Mouse (Mus musculus): ENCODE data around the gene Zcchc24. TPM values are rescaled to one million over a fixed set of nuclear protein-coding genes. Genes with fewer than 3 reads are reported as not detected.

Gene Zcchc24
- polyA plus RNA-seq, 1 experiment from 2014 or later: 17.0 TPM

DNA sequence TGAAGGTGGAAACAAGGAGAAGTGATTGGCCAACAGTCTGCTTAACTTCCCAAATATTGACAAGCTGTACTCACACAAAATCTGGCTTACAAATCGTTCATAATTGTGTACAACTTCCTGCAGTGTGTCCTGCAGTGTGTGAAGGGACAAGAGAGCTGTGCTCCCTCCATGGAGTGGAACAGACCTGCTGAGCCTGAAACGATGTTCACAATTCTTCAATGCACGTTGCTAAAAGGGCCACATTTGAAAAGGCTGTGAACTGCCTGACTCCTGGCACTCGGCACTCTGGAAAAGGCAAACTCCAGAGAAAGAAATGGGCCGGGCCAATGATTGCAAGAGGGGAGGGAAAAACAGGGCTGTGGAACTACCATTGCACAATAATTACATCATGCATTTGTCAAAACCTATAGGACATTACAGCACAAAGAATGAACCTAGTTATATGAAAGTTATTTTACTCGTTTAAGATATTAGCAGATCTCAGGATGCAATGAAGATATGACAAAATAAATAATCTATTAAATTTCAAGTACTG lies 22.0 kb upstream of the Zcchc24 start:
- WGBS: 81% methylated on average over 6 of the region's 6 CpGs
- H3K36me3 ChIP-seq: no peaks in the 10 kb centered on the region
- H3K27ac ChIP-seq: no peak overlapping the region
- no peaks in the 10 kb centered on the region for H3K27me3 ChIP-seq (ENCODE audit: low read depth, poor library complexity, severe bottlenecking)
- H3K9me3 ChIP-seq (replicated peaks): no peaks in the 10 kb centered on the region
- H3K4me1 ChIP-seq: peaks cover 15% of the 10 kb centered on the region
- no peak for DNase-seq (ENCODE audit: low spot score)
- H3K4me3 ChIP-seq: no peak overlapping the region

GRCm38 (mm10) chr14:25789946-25790345 lies 21.1 kb upstream of the Zcchc24 start:
- no peaks in the 10 kb centered on the region for H3K27me3 ChIP-seq (ENCODE audit: low read depth, poor library complexity, severe bottlenecking)

GRCm38 (mm10) chr14:25789207-25789606 lies 20.4 kb upstream of the Zcchc24 start:
- Histone ChIP-seq H3K27ac (no peak overlapping the region), H3K4me3 (no peak overlapping the region), H3K27me3 (ENCODE audit: low read depth, poor library complexity, severe bottlenecking) (no peaks in the 10 kb centered on the region), H3K36me3 (no peaks in the 10 kb centered on the region), H3K9me3 (replicated peaks) (no peaks in the 10 kb centered on the region), H3K4me1 (peaks cover 6% of the 10 kb centered on the region; the same call in 1 of the 2 replicates)
- DNase-seq (ENCODE audit: low spot score): no peak

More at GRCm38 (mm10) chr14:25789946-25790345, 21.1 kb upstream of the Zcchc24 start:
- Histone ChIP-seq H3K4me1 (peaks cover 6% of the 10 kb centered on the region), H3K27ac (no peak overlapping the region), H3K9me3 (replicated peaks) (no peaks in the 10 kb centered on the region), H3K36me3 (no peaks in the 10 kb centered on the region), H3K4me3 (no peak overlapping the region)
- DNase-seq (ENCODE audit: low spot score): no peak
- 90% methylated on average over 1 of the region's 1 CpGs for WGBS

DNA sequence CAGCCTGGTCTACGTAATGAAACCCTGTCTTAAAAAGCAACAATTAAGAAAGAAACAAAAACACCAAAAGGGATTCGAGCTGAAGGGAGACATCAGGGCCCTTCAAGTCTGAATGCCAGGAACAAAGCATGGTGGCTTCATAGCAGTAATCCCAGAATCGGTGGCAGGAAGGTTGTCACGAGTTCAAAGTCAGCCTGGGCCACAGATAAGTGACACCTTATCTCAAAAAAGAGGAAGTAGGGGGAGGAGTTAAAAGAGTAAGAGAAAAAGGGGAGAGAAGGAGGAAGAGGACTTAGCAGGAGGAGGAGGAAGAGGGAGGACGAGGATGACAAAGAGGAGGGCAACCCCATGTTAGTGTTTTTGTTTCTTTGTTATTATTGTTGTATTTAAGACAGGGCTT lies 19.4 kb upstream of the Zcchc24 start:
- no peak overlapping the region for H3K4me3 ChIP-seq
- peaks cover 11% of the 10 kb centered on the region for H3K4me1 ChIP-seq
- no peak for DNase-seq (ENCODE audit: low spot score)
- H3K9me3 ChIP-seq (replicated peaks): no peaks in the 10 kb centered on the region
- H3K36me3 ChIP-seq: no peaks in the 10 kb centered on the region
- no peaks in the 10 kb centered on the region for H3K27me3 ChIP-seq (ENCODE audit: low read depth, poor library complexity, severe bottlenecking)
- 83% methylated on average over 5 of the region's 5 CpGs for WGBS
- H3K27ac ChIP-seq: no peak overlapping the region

DNA sequence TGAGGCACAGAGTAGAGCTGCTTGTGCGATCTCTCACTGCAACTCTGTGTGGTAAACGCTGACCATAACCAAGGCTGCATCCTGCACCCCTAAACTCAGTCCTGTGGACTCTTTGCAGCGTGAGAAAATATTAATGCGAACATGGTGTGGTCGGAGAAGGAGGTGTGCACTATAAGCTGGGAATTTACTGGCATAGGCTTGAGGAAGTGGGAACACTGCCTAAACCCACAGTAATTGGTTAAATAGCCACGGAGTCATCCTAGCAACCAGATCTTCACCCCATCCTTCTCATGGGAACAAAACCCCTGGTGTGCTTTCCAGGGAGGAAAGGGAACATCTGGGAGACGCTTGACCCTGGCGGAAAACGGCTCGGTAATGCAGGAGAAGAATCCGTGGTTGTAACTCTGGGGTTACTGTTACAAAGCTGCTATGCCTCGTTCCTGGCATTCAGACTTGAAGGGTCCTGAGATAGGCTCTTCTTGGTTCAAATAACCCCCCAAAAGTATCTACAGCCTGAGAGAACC lies 18.6 kb upstream of the Zcchc24 start:
- no peaks in the 10 kb centered on the region for H3K9me3 ChIP-seq (replicated peaks)
- 74% methylated on average over 12 of the region's 12 CpGs for WGBS

DNA sequence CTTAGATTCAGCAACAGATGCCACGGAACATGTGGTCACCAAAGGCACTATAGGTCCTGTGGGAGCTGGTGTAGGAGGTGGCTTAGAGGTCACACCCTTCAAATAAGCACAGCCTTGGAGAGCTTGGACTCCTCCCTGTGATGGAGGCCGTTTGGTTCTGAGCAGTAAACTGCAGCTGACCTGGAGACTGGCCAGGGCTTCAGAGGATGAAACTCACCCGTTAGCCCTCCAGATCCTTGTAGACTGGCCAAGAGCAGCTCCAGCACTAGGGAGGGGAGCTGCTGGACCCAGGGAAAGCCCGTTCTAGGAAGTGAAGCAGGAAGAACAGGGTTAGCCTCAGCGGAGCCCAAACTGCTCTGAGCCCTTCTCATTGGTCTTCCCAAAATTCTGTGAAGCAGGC lies 18.1 kb upstream of the Zcchc24 start:
- no peak overlapping the region for H3K4me3 ChIP-seq
- H3K27ac ChIP-seq: no peak overlapping the region
- no peak for DNase-seq (ENCODE audit: low spot score)
- WGBS: 38% methylated on average over 5 of the region's 5 CpGs
- H3K36me3 ChIP-seq: no peaks in the 10 kb centered on the region
- H3K27me3 ChIP-seq (ENCODE audit: low read depth, poor library complexity, severe bottlenecking): no peaks in the 10 kb centered on the region
- H3K9me3 ChIP-seq (replicated peaks): no peaks in the 10 kb centered on the region
- peaks cover 24% of the 10 kb centered on the region for H3K4me1 ChIP-seq

More for the DNA sequence above, 18.6 kb upstream of the Zcchc24 start:
- Histone ChIP-seq H3K36me3 (no peaks in the 10 kb centered on the region), H3K27ac (no peak overlapping the region), H3K27me3 (ENCODE audit: low read depth, poor library complexity, severe bottlenecking) (no peaks in the 10 kb centered on the region), H3K4me3 (no peak overlapping the region), H3K4me1 (peaks cover 19% of the 10 kb centered on the region)
- DNase-seq (ENCODE audit: low spot score): no peak

GRCm38 (mm10) chr14:25785210-25785609 lies 16.4 kb upstream of the Zcchc24 start:
- 91% methylated on average over 4 of the region's 4 CpGs for WGBS
- Histone ChIP-seq H3K27me3 (ENCODE audit: low read depth, poor library complexity, severe bottlenecking) (no peaks in the 10 kb centered on the region), H3K4me1 (peaks cover 24% of the 10 kb centered on the region), H3K36me3 (no peaks in the 10 kb centered on the region), H3K9me3 (replicated peaks) (no peaks in the 10 kb centered on the region), H3K27ac (no peak overlapping the region), H3K4me3 (no peak overlapping the region)
- DNase-seq (ENCODE audit: low spot score): no peak

DNA sequence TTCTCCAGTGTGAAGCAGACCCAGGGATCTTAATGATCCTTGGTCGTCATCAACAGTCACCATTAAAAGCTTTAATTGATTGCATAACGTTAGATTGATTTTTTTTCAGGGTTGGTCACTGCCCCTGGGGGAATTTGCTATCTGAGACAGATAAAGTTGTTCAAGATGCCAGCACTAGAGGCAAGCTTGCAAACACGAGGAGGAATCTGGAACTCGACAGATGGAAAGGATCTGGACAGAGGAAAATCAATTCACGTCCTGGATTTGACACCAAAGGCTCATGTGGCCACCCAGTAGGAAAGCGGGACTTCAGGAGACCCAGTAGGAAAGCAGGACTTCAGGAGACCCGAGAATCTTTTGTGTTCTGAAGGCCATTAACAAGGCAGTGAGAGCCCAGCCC lies 14.4 kb upstream of the Zcchc24 start:
- DNase-seq (ENCODE audit: low spot score): no peak
- no peak overlapping the region for H3K27ac ChIP-seq
- H3K27me3 ChIP-seq (ENCODE audit: low read depth, poor library complexity, severe bottlenecking): no peaks in the 10 kb centered on the region
- WGBS: 51% methylated on average over 7 of the region's 7 CpGs
- H3K36me3 ChIP-seq: no peaks in the 10 kb centered on the region
- no peak overlapping the region for H3K4me3 ChIP-seq
- H3K4me1 ChIP-seq: peaks cover 24% of the 10 kb centered on the region
- H3K9me3 ChIP-seq (replicated peaks): no peaks in the 10 kb centered on the region

- WGBS: 83% methylated on average over 11 of the region's 11 CpGs
- Histone ChIP-seq H3K9me3 (replicated peaks) (no peaks in the 10 kb centered on the region), H3K27ac (no peak overlapping the region), H3K27me3 (ENCODE audit: low read depth, poor library complexity, severe bottlenecking) (no peaks in the 10 kb centered on the region), H3K4me1 (peaks cover 27% of the 10 kb centered on the region), H3K4me3 (no peak overlapping the region), H3K36me3 (no peaks in the 10 kb centered on the region)
- DNase-seq (ENCODE audit: low spot score): no peak
Measured at GRCm38 (mm10) chr14:25780601-25781000, 11.8 kb upstream of the Zcchc24 start.

DNA sequence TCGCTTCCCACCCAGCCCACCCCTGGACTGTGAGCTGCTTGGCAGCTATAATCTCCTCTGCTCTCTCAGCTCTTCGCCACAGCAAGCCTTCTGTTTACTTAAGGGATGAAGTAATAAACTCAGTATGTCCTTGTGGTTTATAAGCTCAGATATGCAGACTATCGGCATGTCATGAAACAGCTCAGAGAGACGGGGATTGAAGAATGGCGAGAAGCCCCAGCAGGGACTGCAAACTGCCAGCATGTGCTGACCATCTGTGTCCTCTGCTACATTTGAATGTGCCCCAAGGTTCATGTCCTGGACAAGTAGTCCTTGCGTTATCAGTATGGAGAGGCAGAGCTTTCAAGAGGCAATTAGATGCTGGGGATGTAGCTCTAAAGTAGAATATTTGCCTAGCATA lies 7.5 kb upstream of the Zcchc24 start:
- Histone ChIP-seq H3K27me3 (ENCODE audit: low read depth, poor library complexity, severe bottlenecking) (no peaks in the 10 kb centered on the region), H3K4me1 (peaks cover 37% of the 10 kb centered on the region), H3K27ac (0 out of 2 replicates have a peak overlapping the region, but pooled peaks have one; percentile 11), H3K36me3 (no peaks in the 10 kb centered on the region), H3K9me3 (replicated peaks) (no peaks in the 10 kb centered on the region), H3K4me3 (no peak overlapping the region)
- DNase-seq (ENCODE audit: low spot score): no peak
- 45% methylated on average over 6 of the region's 6 CpGs for WGBS

GRCm38 (mm10) chr14:25774100-25774499 lies 5.3 kb upstream of the Zcchc24 start:
- Histone ChIP-seq H3K4me1 (peaks cover 56% of the 10 kb centered on the region), H3K9me3 (replicated peaks) (no peaks in the 10 kb centered on the region), H3K27me3 (ENCODE audit: low read depth, poor library complexity, severe bottlenecking) (no peaks in the 10 kb centered on the region), H3K36me3 (no peaks in the 10 kb centered on the region), H3K4me3 (no peak overlapping the region), H3K27ac (peak overlapping the region; percentile 62)
- no peak for DNase-seq (ENCODE audit: low spot score)
- WGBS: 8% methylated on average over 5 of the region's 5 CpGs

DNA sequence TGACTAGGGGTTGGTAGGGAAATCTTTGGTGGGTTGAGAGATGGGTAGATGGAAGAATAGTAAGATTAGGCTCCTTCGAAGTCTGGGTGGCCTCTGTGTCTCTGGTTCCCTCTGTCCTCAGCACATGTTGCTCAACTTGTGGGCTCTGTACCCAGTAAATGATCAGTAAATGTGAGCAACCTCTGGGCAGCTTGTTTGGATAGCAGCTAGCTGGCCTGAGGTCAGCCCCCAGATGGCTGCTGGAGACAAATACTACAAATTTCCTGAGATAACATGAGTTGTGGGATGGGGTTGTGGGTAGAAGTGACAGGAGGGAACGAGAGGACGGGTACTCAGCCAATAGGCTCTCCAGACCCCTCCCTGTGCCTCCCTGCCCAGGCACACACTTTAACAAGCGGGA lies 4.2 kb upstream of the Zcchc24 start:
- Histone ChIP-seq H3K9me3 (replicated peaks) (no peaks in the 10 kb centered on the region), H3K4me3 (no peak overlapping the region), H3K36me3 (no peaks in the 10 kb centered on the region), H3K27me3 (ENCODE audit: low read depth, poor library complexity, severe bottlenecking) (no peaks in the 10 kb centered on the region), H3K27ac (peak overlapping the region; percentile 57; the same call in 1 of the 2 replicates), H3K4me1 (peaks cover 61% of the 10 kb centered on the region)
- no peak for DNase-seq (ENCODE audit: low spot score)
- WGBS: 39% methylated on average over 4 of the region's 4 CpGs

DNA sequence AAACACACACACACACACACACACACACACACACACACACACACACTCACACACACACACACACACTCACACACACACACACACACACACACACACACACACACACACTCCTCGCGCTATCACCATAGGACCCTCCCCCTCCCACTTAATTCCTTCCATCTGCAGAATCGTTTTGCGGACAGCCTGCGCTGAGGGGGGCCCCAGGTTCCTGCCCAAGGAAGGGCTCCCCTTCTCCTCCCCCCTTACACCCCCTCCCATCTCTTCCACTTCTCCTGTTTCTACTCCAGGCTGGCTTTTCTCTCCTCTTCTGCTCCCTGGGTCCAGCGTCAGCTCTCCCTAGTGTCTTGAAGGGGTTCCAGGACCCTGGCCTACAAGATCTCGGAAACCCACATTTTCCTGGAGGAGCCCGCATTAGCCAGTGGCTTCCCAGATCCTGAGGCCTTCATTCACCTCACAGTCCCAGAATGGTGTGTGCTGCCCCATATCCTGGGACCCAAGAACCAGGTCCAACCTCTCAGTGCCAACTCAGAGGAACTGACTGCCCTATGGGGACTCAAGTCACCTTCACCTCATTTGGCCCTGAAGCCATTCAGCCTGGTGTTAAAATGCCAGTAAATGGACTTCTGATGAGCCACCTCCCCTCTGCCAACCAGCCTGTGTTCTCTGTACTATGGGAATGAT lies 927 bp upstream of the Zcchc24 start:
- peak; percentile 75 for DNase-seq (ENCODE audit: low spot score)
- H3K27ac ChIP-seq: peak overlapping the region; percentile 90
- WGBS: 11% methylated on average over 8 of the region's 8 CpGs
- no peaks in the 10 kb centered on the region for H3K9me3 ChIP-seq (replicated peaks)
- H3K4me3 ChIP-seq: peak overlapping the region; percentile 76
- no peaks in the 10 kb centered on the region for H3K36me3 ChIP-seq
- H3K4me1 ChIP-seq: peaks cover 73% of the 10 kb centered on the region
- 0 out of 2 replicates have a peak, but pooled peaks cover 5% of the 10 kb centered on the region for H3K27me3 ChIP-seq (ENCODE audit: low read depth, poor library complexity, severe bottlenecking)
